Mouse (Mus musculus) large intestine, adult 2 months (tissue): ENCODE measurements around the gene Limch1. TPM values are rescaled to one million over a fixed set of nuclear protein-coding genes. Genes with fewer than 3 reads are reported as not detected.

Source experiments
- DNase-seq: peaks from one replicate; pipeline ENCODE4 v3.0.0-alpha.2; 2012; ENCODE audit warnings: low read depth, low spot score
- WGBS: fragments of 180-500 bp; shearing (Covaris S2); methylation state at CpG from one replicate; pipeline ENCODE4 v1.1.7; 2018; 5-methylcytosine and 5-hydroxymethylcytosine counted together
- polyA plus RNA-seq: library from polyadenylated mRNA; depleted of rRNA; stranded (reverse); fragments of >200 nt; gene quantifications from 2 replicates; pipeline ENCODE4 v1.2.3, GENCODE M21; 2012

The Limch1 gene
- polyA plus RNA-seq, 1 experiment = 1.3 TPM

DNA sequence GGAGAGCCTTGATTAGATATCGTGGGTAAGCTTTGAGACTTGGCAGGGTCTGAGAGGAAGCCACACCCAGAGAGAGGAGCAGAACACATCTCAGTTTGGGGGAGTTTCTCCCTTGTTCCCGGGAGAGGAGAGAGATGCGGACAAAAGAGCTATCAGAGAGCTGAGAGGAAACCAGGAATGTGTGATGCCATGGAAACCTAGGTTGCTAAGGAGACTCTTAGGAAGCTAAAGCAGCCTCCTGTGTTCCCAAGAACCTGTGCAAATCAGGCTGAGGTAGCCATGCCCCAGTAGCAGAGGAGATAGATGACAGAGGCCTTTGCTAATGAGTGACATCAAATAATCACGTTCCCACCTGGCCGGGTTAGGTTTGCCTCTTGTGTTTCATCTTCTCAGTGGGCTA is 119.6 kb downstream of the Limch1 start:
- WGBS = 76% methylated on average over 5 of the region's 5 CpGs

DNA sequence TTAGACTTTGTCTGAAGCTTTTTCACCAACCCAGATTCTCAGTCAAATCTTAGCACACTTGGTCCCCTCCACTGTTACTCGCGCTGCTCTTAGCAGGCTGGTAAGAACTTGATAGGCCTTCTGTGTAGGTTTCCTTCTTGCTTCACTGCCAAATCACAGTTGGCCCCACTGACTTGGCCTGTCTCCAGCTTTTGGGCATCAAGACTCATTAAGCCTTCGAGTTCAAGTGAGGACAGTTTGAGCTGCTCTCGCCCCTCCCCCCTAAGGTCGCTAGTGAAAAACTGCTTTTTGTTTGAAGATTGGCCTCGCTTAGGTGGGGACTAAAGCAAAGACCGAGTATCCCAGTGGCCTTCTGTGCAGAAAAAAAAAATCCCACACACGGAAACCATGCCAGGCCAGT is 120.4 kb downstream of the Limch1 start:
- 48% methylated on average over 8 of the region's 8 CpGs for WGBS
- DNase-seq = no peak

More for the DNA sequence above, 119.6 kb downstream of the Limch1 start:
- no peak for DNase-seq

DNA sequence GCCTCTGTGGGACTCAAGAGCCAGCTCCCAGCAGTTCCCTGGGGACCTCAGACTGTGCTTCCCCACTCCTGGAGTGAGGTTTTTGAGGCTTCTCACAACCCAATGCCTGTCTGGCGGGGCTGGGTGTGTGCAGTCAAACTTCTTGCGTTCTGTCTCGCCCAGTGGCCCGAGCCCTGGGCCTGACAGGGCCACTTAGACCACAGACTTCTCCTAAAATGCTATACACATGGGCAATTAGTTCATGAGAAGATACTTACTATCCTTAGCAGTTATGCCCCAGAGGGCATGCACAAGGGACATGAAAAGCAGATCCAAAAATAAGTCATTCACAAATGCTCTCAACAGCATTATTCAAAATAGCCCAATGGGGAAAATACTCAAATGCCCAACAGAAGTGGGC is 123.9 kb downstream of the Limch1 start:
- DNase-seq = no peak
- WGBS = 88% methylated on average over 4 of the region's 4 CpGs

DNA sequence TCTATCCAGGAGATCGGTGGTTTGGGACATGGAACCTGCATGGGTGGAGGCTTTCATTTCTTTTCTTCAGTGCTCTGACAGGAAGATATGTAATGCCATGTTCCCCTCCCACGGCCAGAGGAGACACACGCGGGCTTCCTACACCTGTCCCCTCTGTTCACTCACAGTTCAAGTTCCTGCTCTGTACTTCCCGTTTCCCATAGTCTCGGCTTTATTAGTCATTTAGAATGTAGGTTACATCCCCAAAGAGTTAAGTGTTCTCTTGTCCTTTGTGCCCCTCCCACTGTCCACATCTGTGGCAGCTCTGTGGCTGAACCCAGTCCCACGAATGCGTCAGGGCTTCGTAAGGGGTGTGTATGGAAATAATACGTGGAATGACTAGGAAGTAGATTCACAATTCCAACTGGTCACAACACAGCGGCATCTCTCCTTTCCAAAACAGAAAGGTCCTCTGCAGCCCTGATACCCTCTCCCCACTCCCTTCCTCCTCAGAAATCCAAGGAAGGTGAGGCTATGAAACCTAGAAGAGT is 126.0 kb downstream of the Limch1 start:
- no peak for DNase-seq
- WGBS = 80% methylated on average over 11 of the region's 11 CpGs

DNA sequence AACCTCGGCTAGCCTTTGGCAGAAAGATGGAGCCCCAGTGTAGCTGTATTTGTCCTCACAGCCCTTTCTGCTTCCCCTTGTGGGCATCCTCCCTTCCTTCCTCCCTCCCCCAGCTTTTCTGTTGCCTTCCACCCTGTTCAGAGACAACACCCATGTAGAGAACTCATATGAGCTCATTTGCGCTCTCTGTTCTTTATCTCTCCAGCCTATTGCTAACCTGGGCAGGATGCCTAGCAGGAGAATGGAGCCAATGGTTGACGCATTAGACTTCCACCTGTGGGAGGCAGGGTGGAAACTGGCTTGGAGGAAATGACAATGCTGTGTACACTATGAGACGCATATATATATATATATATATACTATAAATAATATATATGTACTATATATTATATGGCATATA is 126.4 kb downstream of the Limch1 start:
- WGBS = 70% methylated on average over 4 of the region's 4 CpGs
- DNase-seq = no peak

DNA sequence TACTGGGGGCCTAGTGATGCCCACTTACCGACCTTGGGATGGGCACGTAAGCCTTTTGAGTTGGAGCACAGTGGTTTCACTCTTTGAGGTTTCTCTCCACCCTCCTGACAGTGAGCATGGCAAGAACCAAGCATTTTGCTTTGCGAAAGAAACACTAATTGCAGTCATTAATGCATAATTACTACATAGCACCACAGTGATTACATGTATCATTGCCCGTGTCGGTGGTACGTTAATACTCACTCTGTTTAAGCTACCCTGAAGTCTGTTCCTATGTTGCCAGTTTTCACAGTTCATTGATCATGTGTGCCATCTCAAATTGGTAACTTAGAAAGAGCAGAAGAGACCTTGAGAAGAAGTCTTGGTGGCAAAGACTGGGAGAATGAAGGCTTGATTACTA is 127.1 kb downstream of the Limch1 start:
- 93% methylated on average over 6 of the region's 6 CpGs for WGBS

DNA sequence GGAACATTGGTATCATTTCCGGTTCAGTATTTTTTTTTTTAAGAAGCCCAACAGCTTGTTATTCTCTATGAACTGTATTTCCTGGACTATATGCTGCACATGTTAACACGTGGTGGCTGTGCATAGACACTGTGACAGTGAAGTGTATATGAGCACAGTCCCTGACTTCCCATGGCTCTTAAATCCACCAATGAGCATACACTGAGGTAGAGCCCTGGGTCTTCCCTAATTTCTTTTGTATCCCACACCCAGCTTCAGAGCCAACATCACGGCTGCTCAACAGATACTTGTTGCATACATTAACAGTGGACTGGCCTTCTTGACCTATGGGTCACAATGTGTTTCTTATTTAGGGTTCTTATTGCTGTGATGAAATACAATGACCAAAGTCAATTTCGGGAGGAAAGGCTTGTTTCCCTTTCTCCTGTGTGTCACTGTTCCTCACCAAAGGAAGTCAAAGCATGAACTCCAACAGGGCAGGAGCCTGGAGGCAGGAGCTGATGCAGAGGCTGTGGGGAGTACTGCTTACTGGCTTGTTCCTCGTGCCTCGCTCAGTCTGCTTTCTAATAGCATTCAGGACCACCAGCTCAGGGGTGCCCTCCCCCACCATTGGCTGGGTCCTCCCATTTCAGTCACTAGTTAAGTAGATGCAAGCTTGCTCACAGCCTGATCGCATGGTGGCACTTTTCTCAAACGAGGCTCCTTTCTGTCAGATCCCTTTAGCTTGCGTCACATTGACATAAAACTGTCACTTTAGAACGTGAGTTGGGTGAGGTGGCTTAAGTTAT is 130.6 kb downstream of the Limch1 start:
- DNase-seq = no peak
- WGBS = 69% methylated on average over 10 of the region's 10 CpGs

More for the DNA sequence above, 127.1 kb downstream of the Limch1 start:
- no peak for DNase-seq

DNA sequence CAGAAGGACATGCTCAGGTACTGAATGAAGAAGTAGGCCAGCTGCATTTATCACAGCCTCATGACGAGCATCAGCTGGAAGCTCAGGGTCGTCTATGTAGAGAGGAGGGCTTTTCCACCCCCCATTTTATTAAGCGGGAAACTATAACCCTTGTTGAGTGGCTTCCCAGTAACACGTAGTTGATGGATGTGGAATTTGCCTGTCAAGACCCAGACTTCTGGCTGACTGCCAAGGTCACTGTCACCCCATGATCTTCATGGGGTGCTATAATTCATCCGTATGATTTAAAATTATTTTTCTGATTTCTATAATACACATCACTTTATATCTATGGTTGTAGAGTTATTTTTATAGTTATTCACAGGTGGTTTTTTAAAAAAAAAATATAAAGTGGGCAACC is 131.4 kb downstream of the Limch1 start:
- WGBS = 78% methylated on average over 5 of the region's 5 CpGs
- DNase-seq = no peak

DNA sequence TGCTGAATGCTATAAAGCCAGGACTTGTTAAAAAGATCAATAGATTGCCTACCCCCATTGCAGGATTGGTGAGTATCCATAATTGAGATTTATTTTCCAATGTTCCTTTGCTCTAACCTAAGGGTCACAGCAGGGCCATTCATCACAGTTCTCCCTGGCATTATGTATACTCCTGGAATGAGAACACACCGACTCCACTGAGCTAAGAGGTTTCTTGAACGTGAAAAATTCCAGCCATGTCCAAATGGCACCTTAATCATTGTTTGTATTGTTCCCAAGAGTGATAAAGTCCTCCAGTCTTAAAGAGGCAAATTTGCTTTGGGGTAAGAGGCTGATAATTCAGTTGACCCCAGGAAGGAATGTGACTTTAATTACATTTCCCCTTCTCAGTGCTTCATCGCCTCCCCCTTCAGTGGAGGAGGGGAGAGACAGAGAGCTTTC is 136.3 kb downstream of the Limch1 start:
- whole genome bisulfite sequencing = 41% methylated on average over 3 of the region's 3 CpGs
- no peak for DNase-seq

DNA sequence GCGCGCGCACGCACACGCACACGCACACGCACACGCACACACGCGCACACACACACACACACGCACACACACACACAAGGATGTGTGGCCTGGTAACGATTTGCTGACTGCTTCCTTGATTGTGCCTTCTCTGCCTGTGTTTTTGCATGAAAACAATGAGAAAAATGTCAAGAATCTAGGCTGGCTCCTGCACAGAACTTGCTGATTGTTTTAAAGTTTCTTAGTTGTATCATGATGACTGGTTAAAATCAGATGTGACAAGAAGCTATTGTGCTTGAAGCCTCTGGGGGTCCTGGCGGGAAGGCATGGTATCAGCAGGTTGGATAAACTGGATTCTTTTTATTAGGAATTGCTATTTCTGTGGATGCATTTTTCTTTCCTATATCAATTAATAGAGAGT is 137.1 kb downstream of the Limch1 start:
- no peak for DNase-seq
- WGBS = 88% methylated on average over 13 of the region's 13 CpGs

DNA sequence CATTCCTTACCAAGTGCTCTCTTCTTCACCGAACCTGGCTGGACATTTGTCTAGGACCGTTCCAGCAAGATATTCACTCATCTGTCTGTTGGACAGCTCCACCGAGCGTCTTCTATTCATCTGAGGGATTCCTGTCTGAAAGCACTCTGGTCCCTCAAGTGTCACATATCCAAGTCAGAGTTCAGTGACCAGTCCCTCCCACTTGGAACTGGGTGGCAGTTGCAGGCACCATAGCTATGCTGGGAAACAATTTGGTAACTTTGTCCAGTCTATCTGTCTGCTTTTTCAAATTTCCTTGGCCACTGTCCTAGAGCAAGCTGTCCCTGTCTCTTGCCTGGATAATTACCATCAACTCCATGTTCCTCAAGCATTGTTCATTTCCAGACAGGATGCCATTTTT is 138.9 kb downstream of the Limch1 start:
- DNase-seq = no peak
- WGBS = 77% methylated on average over 4 of the region's 4 CpGs

DNA sequence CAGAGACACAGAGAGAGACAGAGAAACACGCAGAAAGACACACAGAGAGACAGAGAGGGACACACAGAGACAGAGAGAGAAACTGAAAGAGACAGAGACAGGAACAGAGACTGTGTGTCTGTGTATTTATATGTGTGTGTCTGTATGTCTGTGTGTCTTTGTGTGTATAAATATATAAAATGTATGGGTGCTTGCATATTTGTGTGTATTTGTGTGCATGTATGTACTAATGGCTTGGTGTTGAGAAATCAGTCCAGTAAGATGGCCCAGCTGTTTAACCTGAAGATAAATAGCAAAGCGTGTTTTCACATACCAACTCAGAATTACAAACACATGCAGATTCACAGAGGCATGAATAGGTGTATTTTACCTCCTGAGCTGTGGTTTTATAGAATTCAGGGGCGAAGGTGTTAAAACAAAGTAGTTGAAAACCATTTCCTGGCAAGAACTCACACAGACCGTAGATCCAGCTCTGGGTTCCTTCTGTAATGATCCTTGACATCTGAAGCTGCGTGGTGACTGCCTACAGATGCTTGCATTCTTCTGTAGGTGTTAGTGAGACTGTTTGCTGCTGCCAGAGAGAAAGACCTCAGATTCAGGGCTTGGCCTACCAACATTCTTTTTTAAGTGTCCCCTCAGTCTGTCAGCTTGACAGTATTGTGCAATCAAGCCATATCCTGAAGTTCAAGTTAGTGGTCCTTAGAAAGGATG is 140.9 kb downstream of the Limch1 start:
- 77% methylated on average over 5 of the region's 5 CpGs for WGBS
- no peak for DNase-seq

DNA sequence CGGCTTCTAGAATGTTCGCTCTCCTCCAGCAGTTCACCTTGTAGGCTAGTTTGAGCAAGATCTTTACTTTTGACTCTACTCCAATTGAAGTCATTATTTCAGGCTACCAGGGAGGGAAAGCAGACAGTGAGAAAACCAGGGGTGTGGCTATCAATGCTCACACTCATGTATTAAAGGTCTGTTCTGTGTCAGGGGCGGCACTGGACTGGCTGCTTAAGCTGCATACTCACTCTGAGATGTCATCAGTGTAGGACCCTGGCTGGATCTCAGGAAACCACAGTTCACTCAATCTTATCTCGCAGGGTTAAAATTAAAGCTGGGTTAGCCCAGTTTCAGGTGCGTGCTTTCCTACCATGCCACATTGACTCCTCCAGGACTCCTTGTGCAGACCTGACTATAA is 142.4 kb downstream of the Limch1 start:
- WGBS = 85% methylated on average over 5 of the region's 5 CpGs
- DNase-seq = no peak

DNA sequence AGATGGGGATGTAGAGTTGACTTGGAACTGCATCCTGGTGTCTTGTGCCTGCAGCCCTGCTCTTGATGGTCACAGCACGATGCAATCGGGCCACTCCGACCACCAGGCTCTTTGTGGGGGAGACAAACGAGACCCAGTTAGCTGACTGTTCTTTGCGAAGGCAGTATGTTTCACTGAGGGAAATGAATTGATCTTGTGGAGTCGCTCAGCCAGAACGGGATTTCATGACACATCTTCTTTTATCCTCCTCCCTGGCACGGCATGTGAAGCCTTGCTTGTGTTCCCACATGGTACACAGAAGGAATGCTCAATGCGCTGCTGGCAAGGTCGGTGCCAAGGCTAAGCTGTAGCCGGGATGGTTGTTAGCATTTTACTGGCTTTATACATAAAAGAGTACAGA is 143.7 kb downstream of the Limch1 start:
- DNase-seq = no peak
- WGBS = 86% methylated on average over 11 of the region's 11 CpGs

DNA sequence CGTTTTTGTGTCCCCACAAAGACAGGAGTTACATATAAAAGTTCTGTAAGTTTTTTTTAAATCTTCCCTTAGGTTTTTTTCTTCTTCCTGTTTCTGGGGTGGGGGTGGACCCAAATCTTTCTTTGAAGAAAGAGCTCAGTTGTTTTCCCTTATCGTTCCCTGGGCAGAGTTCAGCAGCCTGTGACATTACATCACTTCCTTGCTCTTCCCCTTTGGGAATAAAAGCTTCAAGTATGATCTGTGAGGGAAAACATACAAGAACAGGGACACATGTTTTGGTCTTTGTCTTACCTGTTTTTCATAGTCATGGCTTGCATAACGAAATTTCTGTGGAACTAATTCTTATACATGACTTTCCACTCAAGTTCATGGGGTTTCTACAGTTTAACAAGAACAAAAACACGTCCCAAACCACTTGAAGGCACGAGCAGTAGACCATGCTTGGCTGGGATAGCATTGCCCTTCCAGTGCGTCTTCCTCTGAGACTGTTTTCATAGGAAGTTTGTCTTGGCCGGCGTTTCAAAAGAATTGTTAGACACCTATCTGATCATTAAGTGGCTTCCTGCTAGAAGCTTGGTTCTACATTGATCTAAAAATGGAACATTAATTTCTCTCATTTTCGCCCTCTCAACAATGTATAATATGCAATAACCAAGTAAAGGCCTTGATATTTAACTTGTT is 150.0 kb downstream of the Limch1 start:
- DNase-seq = no peak

DNA sequence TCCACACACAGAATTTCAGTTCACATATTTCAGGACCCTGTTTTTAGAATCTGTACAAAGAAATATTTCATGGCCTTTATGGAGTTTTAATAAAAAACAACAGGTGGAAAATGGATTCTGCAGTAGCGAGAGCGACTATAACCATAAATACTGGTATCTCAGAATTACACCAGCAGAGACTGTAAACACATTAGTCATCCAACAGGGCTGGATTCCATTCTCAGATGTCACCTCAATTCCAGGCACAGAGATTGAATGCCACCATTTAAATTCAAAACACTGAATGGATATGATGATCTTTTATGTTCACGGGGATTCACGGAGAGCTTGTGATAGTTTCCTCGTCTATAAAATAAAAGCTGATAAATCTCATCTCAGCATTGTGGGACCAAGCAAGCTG is 152.0 kb downstream of the Limch1 start:
- no peak for DNase-seq
- 29% methylated on average over 5 of the region's 5 CpGs for WGBS

More for the DNA sequence above, 150.0 kb downstream of the Limch1 start:
- WGBS = 72% methylated on average over 9 of the region's 9 CpGs

DNA sequence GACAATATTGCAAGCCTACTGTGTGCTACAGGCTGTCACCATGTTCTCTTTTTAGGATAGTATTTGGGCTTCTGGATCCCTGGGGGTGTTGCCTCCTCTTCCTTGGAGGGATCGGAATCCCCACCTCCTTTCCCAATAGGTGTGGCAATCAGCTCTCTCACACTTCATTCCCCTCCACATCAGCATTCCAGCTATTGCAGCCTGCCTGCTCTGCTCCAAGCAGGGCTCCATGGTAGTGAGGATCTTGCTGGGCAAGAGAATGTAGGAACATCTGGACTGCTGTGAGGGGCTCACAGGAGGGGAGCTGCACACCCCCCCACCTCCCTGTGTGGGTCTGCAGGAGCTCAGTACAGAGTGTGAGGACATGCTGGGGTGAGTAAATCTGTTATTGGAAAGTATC is 152.6 kb downstream of the Limch1 start:
- DNase-seq = no peak
- 74% methylated on average over 1 of the region's 1 CpGs for WGBS

DNA sequence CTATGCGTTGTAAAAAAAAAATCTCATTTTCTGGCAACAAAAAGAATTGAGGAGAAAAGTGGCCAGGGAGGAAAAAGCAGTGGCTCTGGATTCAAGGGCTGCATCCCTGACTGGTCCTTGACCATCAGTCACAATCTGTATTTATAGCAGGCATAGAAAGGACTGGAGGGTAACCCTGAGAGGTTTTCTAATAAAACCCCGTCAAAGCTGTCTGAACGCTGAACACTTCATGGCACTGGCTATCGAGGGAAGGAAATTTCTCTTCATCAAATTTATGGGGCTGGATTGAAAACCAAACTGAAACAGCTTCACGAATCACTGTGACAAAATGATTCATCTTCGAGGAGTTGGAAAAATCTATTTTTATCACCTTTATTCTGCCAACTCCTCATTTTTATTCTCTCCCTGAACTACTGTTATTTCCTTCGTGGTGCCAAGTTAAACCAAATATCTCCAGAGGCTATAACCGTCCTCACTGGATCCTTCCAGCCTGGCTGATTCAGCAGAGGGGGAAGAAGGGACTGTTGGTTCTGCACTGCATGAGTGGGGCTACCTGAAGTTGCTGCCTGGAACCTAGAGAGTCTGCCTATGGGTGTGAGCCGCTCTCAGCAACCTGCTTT is 153.3 kb downstream of the Limch1 start:
- no peak for DNase-seq
- 61% methylated on average over 9 of the region's 9 CpGs for WGBS

DNA sequence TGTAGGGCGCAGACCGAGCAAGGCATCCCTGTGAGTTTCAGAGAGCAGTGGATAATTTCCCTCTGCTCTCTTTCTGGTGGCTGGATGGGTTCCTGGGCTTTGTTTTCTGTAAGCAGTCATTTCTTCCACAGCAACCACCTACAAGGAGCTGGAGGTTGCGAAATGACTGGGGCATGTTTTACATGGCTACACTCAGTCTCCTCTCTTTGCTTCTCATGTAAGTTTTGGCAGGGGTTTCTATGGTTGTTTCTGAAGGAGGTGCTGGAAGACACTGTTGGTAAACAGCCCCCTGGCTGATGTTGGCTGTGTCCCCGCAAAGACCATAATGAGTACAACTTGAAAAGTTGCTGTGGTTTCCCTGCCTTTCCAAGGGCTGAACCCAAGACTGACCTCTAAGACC is 155.5 kb downstream of the Limch1 start:
- 94% methylated on average over 4 of the region's 4 CpGs for WGBS
- DNase-seq = no peak

DNA sequence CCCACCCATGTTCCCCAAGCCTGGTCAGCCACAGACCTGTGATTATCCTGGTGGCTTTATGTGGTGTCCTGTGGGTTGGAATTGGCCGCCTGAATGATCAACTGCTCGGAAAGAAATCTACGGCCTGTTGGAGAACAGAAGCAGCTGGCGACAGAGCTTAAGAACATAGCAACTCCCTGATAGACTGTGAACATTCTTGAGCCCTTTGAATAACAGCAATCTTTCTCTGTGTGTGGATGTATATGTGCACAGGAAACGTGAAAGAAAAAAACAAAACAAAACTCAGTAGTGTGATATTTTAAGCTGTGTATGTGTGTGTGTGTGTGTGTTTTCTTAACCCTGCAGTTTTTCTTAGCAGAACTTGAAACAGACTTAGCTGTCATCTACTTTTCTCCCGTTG is 159.2 kb downstream of the Limch1 start:
- DNase-seq = no peak
- 68% methylated on average over 6 of the region's 6 CpGs for WGBS
